Mouse (Mus musculus): Measurements from ENCODE around the gene Map4k4. TPM values are rescaled to one million over a fixed set of nuclear protein-coding genes. Genes with fewer than 3 reads are reported as not detected.
A peak's percentile ranks its signal among the peaks of the same experiment; 100 is the strongest.

Map4k4 gene
- 147 TPM for polyA plus RNA-seq (2012; fragmentation: generic; extraction: Trizol)

- Histone ChIP-seq H3K4me2 (ENCODE audit: low read depth) (peak within 1 kb of the TSS; percentile 96), H3K4me3 (peak within 1 kb of the TSS; percentile 83), H3K36me3 (ENCODE audit: control insufficient read depth, insufficient read depth) (peaks cover 16% of the 10 kb centered on the region), H3ac (ENCODE audit: control insufficient read depth, insufficient read length) (peak within 1 kb of the TSS; percentile 47), H3K27me3 (ENCODE audit: control insufficient read depth, insufficient read depth, insufficient read length) (no peaks in the 10 kb centered on the region), H3K79me2 (ENCODE audit: control insufficient read depth, insufficient read depth) (peaks cover 50% of the 10 kb centered on the region)
- TF ChIP-seq E2F4 (IDR thresholded peaks at IDR 0.05; ENCODE audit: insufficient read depth) (no peak), MAX (IDR thresholded peaks at IDR 0.05; ENCODE audit: low read depth) (no peak), POLR2A (IDR thresholded peaks at IDR 0.05; ENCODE audit: insufficient read length, low read depth) (peak; percentile 47)
Observed at GRCm38 (mm10) chr1:39900181-39901005, at the start of gene Map4k4. Gene Map4k4 (plus strand): TSS chr1:39900913.

GRCm38 (mm10) chr1:39855949-39856348 is 44.8 kb upstream of the Map4k4 start:
- Histone ChIP-seq H3ac (ENCODE audit: control insufficient read depth, insufficient read length) (no peak overlapping the region), H3K4me3 (no peak overlapping the region), H3K4me2 (ENCODE audit: low read depth) (no peak overlapping the region), H3K27me3 (ENCODE audit: control insufficient read depth, insufficient read depth, insufficient read length) (no peaks in the 10 kb centered on the region), H3K79me2 (ENCODE audit: control insufficient read depth, insufficient read depth) (no peaks in the 10 kb centered on the region), H3K36me3 (ENCODE audit: control insufficient read depth, insufficient read depth) (no peaks in the 10 kb centered on the region)
- no peak for TF ChIP-seq MYOD1 (IDR thresholded peaks at IDR 0.05; ENCODE audit: control insufficient read depth in 1 of 3, insufficient read length in 2 of 3, low read depth in 2 of 3)
- TF ChIP-seq USF1 (IDR thresholded peaks at IDR 0.05; ENCODE audit: low read depth) = no peak
- no peak for TF ChIP-seq POLR2A (IDR thresholded peaks at IDR 0.05; ENCODE audit: insufficient read length, low read depth)
- no peak for TF ChIP-seq POLR2AphosphoS2 (IDR thresholded peaks at IDR 0.05; ENCODE audit: insufficient read length, low read depth)
- no peak for TF ChIP-seq E2F4 (IDR thresholded peaks at IDR 0.05; ENCODE audit: insufficient read depth)
- no peak for TF ChIP-seq MAX (IDR thresholded peaks at IDR 0.05; ENCODE audit: low read depth)
- no peak for TF ChIP-seq CEBPB (IDR thresholded peaks at IDR 0.05; ENCODE audit: insufficient read depth, poor library complexity, severe bottlenecking)
- TF ChIP-seq TCF12 (IDR thresholded peaks at IDR 0.05; ENCODE audit: insufficient read depth, poor library complexity, severe bottlenecking) = no peak
- no peak for TF ChIP-seq REST (IDR thresholded peaks at IDR 0.05; ENCODE audit: insufficient read depth, insufficient read length)

GRCm38 (mm10) chr1:39856795-39857447 is 43.8 kb upstream of the Map4k4 start:
- no peak overlapping the region for H3K4me3 ChIP-seq
- TF ChIP-seq CEBPB (IDR thresholded peaks at IDR 0.05; ENCODE audit: insufficient read depth, poor library complexity, severe bottlenecking) = no peak
- TF ChIP-seq TCF12 (IDR thresholded peaks at IDR 0.05; ENCODE audit: insufficient read depth, poor library complexity, severe bottlenecking) = no peak
- no peak for TF ChIP-seq POLR2A (IDR thresholded peaks at IDR 0.05; ENCODE audit: insufficient read length, low read depth)
- TF ChIP-seq MYOD1 (IDR thresholded peaks at IDR 0.05; ENCODE audit: control insufficient read depth in 1 of 3, insufficient read length in 2 of 3, low read depth in 2 of 3) = no peak
- TF ChIP-seq TCF3 (IDR thresholded peaks at IDR 0.05; ENCODE audit: insufficient read length, low read depth) = no peak
- TF ChIP-seq E2F4 (IDR thresholded peaks at IDR 0.05; ENCODE audit: insufficient read depth) = no peak
- no peak for TF ChIP-seq MYOG (IDR thresholded peaks at IDR 0.05; ENCODE audit: control insufficient read depth in 1 of 3, insufficient read depth in 1 of 3, insufficient read length in 2 of 3, low read depth in 2 of 3)
- H3K79me2 ChIP-seq (ENCODE audit: control insufficient read depth, insufficient read depth) = no peaks in the 10 kb centered on the region
- no peak overlapping the region for H3ac ChIP-seq (ENCODE audit: control insufficient read depth, insufficient read length)
- H3K36me3 ChIP-seq (ENCODE audit: control insufficient read depth, insufficient read depth) = no peaks in the 10 kb centered on the region
- no peaks in the 10 kb centered on the region for H3K27me3 ChIP-seq (ENCODE audit: control insufficient read depth, insufficient read depth, insufficient read length)
- H3K4me2 ChIP-seq (ENCODE audit: low read depth) = no peak overlapping the region

- H3ac ChIP-seq (ENCODE audit: control insufficient read depth, insufficient read length) = no peak overlapping the region
- TF ChIP-seq POLR2A (IDR thresholded peaks at IDR 0.05; ENCODE audit: insufficient read length, low read depth) (no peak), REST (IDR thresholded peaks at IDR 0.05; ENCODE audit: insufficient read depth, insufficient read length) (no peak), MYOD1 (IDR thresholded peaks at IDR 0.05; ENCODE audit: control insufficient read depth in 1 of 3, insufficient read length in 2 of 3, low read depth in 2 of 3) (no peak), SRF (IDR thresholded peaks at IDR 0.05; ENCODE audit: control insufficient read depth, insufficient read length, low read depth) (no peak), MAX (IDR thresholded peaks at IDR 0.05; ENCODE audit: low read depth) (no peak), TCF12 (IDR thresholded peaks at IDR 0.05; ENCODE audit: insufficient read depth, poor library complexity, severe bottlenecking) (no peak), USF1 (IDR thresholded peaks at IDR 0.05; ENCODE audit: low read depth) (no peak), MYOG (IDR thresholded peaks at IDR 0.05; ENCODE audit: control insufficient read depth in 1 of 3, insufficient read depth in 1 of 3, insufficient read length in 2 of 3, low read depth in 2 of 3) (no peak), TCF3 (IDR thresholded peaks at IDR 0.05; ENCODE audit: insufficient read length, low read depth) (no peak), E2F4 (IDR thresholded peaks at IDR 0.05; ENCODE audit: insufficient read depth) (no peak), POLR2AphosphoS2 (IDR thresholded peaks at IDR 0.05; ENCODE audit: insufficient read length, low read depth) (no peak), CEBPB (IDR thresholded peaks at IDR 0.05; ENCODE audit: insufficient read depth, poor library complexity, severe bottlenecking) (no peak)
- no peak overlapping the region for H3K4me2 ChIP-seq (ENCODE audit: low read depth)
- H3K27me3 ChIP-seq (ENCODE audit: control insufficient read depth, insufficient read depth, insufficient read length) = no peaks in the 10 kb centered on the region
- no peaks in the 10 kb centered on the region for H3K36me3 ChIP-seq (ENCODE audit: control insufficient read depth, insufficient read depth)
- H3K79me2 ChIP-seq (ENCODE audit: control insufficient read depth, insufficient read depth) = no peaks in the 10 kb centered on the region
- H3K4me3 ChIP-seq = no peak overlapping the region
Observed at GRCm38 (mm10) chr1:39857448-39857820, 43.3 kb upstream of the Map4k4 start.

- Histone ChIP-seq H3K36me3 (ENCODE audit: control insufficient read depth, insufficient read depth) (no peaks in the 10 kb centered on the region), H3ac (ENCODE audit: control insufficient read depth, insufficient read length) (no peak overlapping the region), H3K79me2 (ENCODE audit: control insufficient read depth, insufficient read depth) (no peaks in the 10 kb centered on the region), H3K4me3 (no peak overlapping the region), H3K27me3 (ENCODE audit: control insufficient read depth, insufficient read depth, insufficient read length) (no peaks in the 10 kb centered on the region), H3K4me2 (ENCODE audit: low read depth) (no peak overlapping the region)
- TF ChIP-seq CEBPB (IDR thresholded peaks at IDR 0.05; ENCODE audit: insufficient read depth, poor library complexity, severe bottlenecking) (no peak), TCF12 (IDR thresholded peaks at IDR 0.05; ENCODE audit: insufficient read depth, poor library complexity, severe bottlenecking) (no peak), POLR2A (IDR thresholded peaks at IDR 0.05; ENCODE audit: insufficient read length, low read depth) (no peak), REST (IDR thresholded peaks at IDR 0.05; ENCODE audit: insufficient read depth, insufficient read length) (no peak), MYOG (IDR thresholded peaks at IDR 0.05; ENCODE audit: control insufficient read depth in 1 of 3, insufficient read depth in 1 of 3, insufficient read length in 2 of 3, low read depth in 2 of 3) (no peak), SRF (IDR thresholded peaks at IDR 0.05; ENCODE audit: control insufficient read depth, insufficient read length, low read depth) (no peak), E2F4 (IDR thresholded peaks at IDR 0.05; ENCODE audit: insufficient read depth) (no peak), MYOD1 (IDR thresholded peaks at IDR 0.05; ENCODE audit: control insufficient read depth in 1 of 3, insufficient read length in 2 of 3, low read depth in 2 of 3) (no peak), TCF3 (IDR thresholded peaks at IDR 0.05; ENCODE audit: insufficient read length, low read depth) (no peak), MAX (IDR thresholded peaks at IDR 0.05; ENCODE audit: low read depth) (no peak), USF1 (IDR thresholded peaks at IDR 0.05; ENCODE audit: low read depth) (no peak), POLR2AphosphoS2 (IDR thresholded peaks at IDR 0.05; ENCODE audit: insufficient read length, low read depth) (no peak)
Observed at GRCm38 (mm10) chr1:39859213-39859612, 41.5 kb upstream of the Map4k4 start.
